Mouse (Mus musculus): ENCODE measurements around the gene Hyal3.

The Hyal3 gene

DNA sequence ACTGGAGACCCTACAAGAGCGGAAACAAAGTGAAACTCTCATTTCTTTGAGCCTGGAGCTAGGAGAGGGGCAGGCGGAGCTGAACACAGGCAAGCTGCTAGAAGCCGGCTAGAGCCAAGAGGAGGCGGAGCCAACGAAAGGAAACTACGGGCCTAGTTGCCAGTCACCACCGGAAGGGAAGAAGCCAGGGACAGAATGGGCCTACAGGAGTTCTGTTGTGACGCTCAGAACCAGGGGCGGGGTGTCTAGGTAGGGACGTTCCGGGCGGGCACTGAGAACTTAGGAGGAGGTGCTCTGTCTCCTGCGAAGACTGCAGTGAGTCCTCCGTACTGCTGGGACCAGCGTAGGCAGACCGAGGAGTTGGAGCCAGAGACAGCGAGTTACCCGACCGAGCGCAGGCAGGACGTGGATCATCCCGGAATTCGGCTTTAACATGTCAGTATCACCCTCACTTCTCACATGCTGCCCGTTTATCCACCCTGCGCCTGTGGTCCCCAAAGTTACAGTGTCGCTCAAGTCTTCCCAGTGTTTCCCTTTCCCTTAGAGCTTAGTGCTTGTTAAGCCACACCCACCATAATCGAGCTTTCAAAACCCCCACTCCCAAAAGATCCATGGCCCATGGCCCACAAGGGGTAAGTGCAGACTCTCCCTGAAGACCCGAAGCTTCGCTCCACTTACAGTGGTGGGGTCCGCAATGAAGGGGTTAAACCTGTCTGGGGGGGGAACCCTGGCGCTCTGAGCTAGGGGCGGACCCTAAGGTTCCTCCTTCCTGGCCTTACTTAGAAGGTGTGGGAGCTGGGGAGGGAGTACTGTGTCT lies at the start of gene Hyal3:
Gene Hyal3, plus strand, starts transcription at position 318 of the 817 bp plus-strand sequence.
- CTCF ChIA-PET: interaction anchor here (0.7 kb wide), 1 partner anchor 33 kb away, joined by 3 read pairs; no protein-coding TSS in a partner anchor

GRCm38 (mm10) chr9:107533791-107534407 lies 46.7 kb upstream of the Hyal3 start, which contains the start of gene Tmem115:
Gene Tmem115 (plus strand): TSS chr9:107533945.
- CTCF ChIA-PET: no interaction called here

GRCm38 (mm10) chr9:107534408-107535202 lies 46.0 kb upstream of the Hyal3 start:
- CTCF ChIA-PET: no interaction called here

- CTCF ChIA-PET: no interaction called here
Observed at GRCm38 (mm10) chr9:107538231-107538630, 42.4 kb upstream of the Hyal3 start.

- CTCF ChIA-PET: no interaction called here
Observed at GRCm38 (mm10) chr9:107538711-107539110, 41.9 kb upstream of the Hyal3 start.

DNA sequence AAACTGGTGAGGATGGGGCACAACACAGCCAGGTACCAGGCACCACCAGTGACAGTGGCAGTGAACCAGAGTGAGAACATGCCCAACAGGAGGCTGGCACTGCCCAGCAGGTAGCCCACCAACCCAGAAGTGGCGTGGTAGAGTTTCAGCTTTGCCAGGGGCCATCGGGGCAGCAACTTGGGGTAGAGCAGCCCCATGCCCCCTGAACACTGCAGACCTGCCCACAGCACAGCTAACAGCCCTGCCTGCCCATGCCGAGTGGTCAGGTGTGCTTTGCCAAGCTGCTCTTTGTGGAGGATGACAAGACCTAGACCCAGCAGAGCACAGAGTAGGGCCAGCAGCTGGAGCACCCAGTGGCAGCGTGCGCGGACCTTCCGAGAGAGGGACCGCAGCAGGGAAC lies 40.7 kb upstream of the Hyal3 start:
- CTCF ChIA-PET: no interaction called here

DNA sequence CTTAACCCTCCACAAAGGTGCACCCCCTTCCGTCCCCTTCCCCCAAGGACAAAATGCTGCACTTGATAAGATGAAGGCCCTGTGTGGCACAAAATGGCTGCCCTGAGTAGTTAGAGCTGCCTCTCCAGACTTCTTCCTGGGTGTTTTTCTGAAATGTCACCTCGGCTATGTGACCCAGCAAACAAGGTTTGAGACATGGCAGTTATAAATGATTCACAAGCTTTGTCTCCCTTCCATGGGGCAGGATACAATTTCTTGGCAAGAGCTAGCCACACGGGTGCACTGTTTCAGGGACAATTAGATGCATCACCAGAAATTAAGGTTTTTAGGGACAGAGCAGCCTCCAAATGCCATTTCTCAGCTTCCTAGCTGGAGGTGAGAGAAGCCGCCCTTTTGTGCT lies 40.2 kb upstream of the Hyal3 start:
- CTCF ChIA-PET: no interaction called here

GRCm38 (mm10) chr9:107541005-107541404 lies 39.6 kb upstream of the Hyal3 start:
- CTCF ChIA-PET: no interaction called here

DNA sequence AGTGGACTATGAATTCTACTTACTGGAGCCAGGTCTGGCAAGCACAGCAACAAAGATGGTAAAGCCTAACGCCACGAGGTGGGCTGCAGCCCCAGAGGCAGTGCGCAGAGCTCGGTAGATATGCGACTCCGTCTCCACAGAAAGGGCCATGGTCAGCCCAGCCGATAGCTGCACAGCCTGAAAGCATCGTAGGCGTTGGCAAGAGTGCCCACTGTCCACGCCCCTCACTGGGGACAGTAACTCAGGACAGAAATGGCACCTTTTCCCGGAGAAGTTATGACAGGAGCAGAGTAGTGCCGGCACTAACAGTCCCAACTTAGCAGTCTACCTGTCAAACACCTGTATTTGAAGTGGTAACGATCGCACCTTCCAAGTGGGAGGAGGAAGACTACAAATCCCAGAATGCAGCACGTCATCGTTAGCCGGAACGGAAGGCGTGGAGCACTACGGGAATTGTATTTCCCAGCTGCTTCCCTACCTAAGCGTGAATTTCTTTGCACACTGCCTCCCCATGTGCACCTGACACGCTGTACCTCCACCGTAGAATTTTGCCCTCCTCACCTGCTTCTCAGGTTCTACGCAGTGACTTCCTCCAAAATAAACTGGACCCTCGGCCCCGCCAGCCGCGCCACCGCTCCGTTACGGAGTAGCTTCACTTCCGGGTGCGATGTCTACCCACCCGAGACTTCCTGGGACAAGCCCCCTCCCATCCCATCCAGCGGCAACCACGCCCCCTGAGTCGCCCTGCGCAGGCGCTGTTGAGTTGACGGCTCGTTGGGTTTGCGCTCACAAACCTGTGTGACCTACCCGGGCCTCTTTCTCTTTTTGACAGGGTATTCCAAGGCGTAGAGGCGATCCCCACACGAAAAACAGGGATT lies 38.9 kb upstream of the Hyal3 start, which contains the start of the genes Cyb561d2 and Nprl2:
Gene Cyb561d2, minus strand, starts transcription at position 720 of the 878 bp plus-strand sequence.
Gene Nprl2, plus strand, starts transcription at position 753 of the 878 bp plus-strand sequence.
- CTCF ChIA-PET: interaction anchor here (0.6 kb wide), 1 partner anchor 1316 kb away, joined by 7 read pairs; no protein-coding TSS in a partner anchor

- CTCF ChIA-PET: no interaction called here
Observed at GRCm38 (mm10) chr9:107542352-107542686, 38.3 kb upstream of the Hyal3 start.

GRCm38 (mm10) chr9:107542721-107543120 lies 37.9 kb upstream of the Hyal3 start:
- CTCF ChIA-PET: no interaction called here

DNA sequence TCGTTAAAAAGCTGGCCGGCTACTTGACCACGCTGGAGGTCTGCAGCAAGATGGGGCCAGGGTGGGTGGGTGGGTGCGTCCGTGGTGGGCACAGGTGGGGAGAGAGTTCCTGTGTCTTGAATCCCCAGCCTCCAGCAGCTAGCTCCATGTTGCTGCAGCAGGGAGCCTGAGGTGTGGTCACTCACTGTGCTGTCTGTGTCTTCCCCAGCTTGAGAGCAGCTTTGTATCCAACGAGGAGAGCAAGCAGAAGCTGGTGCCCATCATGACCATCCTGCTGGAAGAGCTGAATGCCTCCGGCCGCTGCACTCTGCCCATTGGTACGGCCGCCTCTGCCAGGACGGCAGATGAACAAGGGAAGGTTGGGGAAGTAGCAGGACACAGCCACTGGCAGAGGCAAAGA lies 37.3 kb upstream of the Hyal3 start:
- CTCF ChIA-PET: interaction anchor here (1.1 kb wide), 1 partner anchor 19 kb away, joined by 3 read pairs; no protein-coding TSS in a partner anchor

DNA sequence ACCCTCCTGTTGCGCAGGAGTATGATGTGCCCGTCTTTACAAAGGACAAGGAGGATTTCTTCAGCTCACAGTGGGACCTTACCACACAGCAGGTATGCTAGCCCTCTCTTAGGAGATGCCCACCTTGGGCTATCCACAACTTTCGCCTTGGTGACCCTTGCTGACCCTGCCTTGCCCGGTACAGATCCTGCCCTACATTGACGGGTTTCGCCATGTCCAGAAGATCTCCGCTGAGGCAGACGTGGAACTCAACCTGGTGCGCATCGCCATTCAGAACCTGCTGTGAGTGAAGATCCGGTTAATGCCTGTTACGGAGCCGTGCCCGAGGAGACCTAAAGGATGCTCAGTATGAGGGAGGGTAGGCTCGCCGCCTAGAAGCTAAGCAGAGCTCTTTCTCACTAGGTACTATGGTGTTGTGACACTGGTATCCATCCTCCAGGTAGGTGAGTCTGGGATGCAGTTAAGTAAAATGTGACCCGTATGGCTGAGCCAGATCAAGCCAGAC lies 36.4 kb upstream of the Hyal3 start:
- CTCF ChIA-PET: interaction anchor here (1.1 kb wide), 1 partner anchor 18 kb away, joined by 3 read pairs; no protein-coding TSS in a partner anchor

DNA sequence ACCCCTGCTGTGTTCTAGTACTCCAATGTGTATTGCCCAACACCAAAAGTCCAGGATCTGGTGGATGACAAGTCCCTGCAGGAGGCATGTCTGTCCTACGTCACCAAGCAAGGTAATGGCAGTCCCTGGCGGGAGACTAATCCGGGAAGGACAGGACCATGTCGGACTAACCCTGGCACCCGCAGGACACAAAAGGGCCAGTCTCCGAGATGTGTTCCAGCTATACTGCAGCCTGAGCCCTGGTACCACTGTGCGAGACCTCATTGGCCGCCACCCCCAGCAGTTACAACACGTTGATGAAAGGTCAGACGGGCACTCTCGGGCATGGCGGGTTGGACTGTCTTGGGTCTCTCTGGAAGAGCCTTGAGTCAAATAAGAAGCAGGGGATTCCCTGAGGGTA lies 35.9 kb upstream of the Hyal3 start:
- CTCF ChIA-PET: no interaction called here

GRCm38 (mm10) chr9:107545199-107545598 lies 35.4 kb upstream of the Hyal3 start:
- CTCF ChIA-PET: no interaction called here

DNA sequence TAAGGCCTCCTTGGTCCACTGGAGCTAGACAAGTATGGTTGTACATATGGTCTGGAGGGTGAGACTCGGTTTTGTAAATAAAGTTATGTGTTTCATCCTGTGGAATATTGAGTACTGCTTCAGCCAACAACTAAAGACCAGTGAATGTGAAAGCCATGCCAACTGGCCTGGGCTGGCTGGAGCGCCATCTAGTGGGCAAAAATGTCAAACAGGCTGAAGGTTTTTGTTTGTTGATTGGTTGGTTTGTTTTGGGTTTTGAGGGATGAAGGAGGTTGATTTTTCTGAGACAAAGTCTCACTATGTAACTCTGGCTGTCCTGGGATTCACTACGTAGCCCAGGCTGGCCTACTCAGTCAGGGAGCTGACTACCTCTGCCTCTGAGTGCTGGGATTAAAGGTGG lies 35.0 kb upstream of the Hyal3 start:
- CTCF ChIA-PET: no interaction called here

DNA sequence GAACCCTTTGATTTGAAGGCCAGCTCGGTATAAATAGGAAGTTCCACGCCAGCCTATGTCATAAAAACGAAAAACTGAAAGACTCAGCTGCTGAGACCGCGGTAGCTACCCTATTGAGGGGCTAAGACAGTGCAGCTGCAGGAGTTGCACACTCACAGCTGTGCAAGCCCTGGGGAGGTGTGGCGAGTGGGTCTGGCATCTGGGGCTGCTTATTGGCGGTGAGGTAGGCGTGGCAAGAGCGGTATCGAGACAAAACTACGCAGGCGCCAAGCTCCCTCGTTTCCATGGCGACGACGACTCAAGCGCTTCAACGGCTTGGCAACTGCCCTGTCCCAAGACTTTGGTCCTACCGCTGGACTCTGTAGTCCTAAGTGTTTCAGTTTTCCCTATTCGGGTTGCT lies 33.6 kb upstream of the Hyal3 start, which contains the start of gene Zmynd10:
Gene Zmynd10, plus strand, starts transcription at position 273 of the 400 bp plus-strand sequence.
- CTCF ChIA-PET: interaction anchor here (0.6 kb wide), 1 partner anchor 277 kb away, joined by 16 read pairs; no protein-coding TSS in a partner anchor

GRCm38 (mm10) chr9:107547957-107548356 lies 32.7 kb upstream of the Hyal3 start:
- CTCF ChIA-PET: interaction anchor here (0.6 kb wide), 2 partner anchors 32 to 1074 kb away, joined by 3 read pairs; no protein-coding TSS in a partner anchor

- CTCF ChIA-PET: no interaction called here
Observed at GRCm38 (mm10) chr9:107548820-107549219, 31.8 kb upstream of the Hyal3 start.

- CTCF ChIA-PET: interaction anchor here (0.7 to 1.4 kb wide), 2 partner anchors 13 to 1017 kb away, joined by 3 to 7 read pairs; partner anchors contain the start of gene Tusc2
Observed at GRCm38 (mm10) chr9:107549297-107550074, 31.1 kb upstream of the Hyal3 start.

All from spleen, embryonic (tissue).